Mouse (Mus musculus) urinary bladder, postnatal 4 days (tissue): ENCODE data around the gene Kcnh8.
A peak's percentile ranks its signal among the peaks of the same experiment; 100 is the strongest.

ENCODE experiments used
- DNase-seq, 2 experiments: peaks; one replicate each; pipeline ENCODE4 v3.0.0; 2021 to 2022; ENCODE audit warnings: low spot score in 2 of 2

Kcnh8 gene

DNA sequence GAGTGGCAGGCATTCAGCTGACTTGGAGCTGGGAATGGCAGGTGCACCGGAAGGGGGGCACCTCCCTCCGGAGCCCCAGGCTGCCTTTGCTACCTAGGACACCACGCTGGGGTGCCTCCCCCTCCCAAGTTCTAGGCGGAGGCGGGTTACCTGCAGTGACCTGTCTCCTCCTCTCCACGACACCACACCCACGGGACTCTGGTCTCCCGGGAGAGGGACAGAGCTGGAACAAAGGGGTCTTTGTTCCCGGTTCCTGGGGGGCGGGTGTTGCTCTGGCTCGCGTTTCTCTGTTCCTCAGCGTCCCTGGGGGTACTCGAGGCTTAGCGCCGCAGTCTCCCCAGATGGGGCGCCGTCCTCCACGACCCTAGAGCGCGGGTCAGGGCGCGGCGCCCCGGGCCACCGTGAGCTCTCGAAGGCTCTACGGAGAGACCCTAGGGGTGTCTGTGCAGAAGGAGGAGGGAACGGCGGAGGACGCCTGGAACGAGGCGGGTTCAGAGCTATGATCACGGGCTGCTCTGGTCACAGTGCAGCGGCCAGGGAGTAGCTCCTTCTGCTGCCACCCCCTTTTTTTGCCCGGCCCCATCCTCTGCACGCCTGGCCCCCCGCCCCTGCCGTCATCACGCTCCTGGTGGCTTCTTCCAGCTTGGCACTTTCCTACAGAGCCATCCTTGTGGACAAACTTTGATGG is at the start of gene Kcnh8:
Gene Kcnh8 (plus strand): TSS at position 617 of the 688 bp plus-strand sequence.
- DNase-seq = no peak

DNA sequence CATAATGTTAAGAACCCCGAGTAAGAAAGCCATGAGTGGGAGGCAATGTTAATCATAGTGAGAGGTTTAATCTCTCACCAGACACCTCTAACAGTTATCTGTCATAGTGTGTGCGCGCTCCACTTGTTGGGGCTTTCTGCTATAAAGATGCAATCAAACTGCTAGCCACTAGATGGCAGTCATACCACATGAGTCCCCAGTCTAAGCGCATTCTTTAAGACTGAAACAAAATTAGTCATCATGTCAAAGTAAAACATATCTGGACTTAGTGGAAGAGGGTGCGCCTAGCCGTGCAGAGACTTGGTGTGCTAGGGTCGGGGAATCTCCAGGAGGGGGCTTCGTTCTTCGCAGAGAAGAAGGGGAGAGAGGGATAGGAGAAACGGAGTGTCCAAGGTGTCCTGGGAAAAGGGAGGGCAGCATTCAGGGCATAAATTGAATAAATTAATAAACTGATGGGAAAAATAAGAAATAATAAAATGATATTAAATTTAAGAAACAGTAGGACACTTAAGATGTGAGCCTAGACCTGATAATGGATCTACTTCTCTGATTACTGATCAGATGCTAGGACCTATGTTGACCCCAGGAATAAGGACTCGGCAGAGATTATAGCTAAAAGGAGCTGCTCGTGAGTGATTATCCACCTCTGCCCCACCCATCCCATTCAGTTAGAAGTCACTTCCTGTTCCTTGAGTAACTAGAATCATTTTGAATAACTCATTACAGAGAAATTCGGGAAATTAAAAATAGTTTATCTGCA is 42.4 kb upstream of the Kcnh8 start:
- DNase-seq = no peak

DNA sequence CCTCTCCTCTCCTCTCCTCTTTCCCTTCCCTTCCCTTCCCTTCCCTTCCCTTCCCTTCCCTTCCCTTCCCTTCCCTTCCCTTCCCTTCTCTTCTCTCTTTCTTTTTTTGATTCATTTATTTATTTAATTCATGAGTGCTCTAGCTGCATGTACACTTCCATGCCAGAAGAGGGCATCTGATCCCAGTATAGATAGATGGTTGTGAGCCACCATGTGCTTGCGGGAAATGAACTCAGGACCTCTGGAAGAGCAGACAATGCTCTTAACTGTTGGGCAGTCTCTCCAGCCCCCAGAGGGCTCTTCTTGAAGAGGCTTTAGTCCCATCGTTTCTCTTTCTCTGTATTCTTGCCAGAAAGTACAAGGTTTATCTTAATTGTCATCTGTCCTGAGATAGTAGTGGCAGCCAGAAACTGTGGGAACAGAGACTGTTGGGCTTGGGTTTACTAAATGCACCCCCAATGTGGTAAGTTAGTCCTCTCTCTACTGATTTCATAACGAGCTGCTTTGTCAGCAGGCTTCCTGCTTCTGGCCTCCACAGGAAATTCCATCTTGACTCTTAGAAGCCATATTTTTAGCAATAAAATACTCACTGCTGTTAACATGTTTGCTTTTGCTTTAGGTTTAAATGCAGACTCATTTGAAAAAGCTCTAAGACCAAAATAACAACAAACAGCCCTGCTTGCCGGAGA is 36.9 kb upstream of the Kcnh8 start:
- no peak for DNase-seq

DNA sequence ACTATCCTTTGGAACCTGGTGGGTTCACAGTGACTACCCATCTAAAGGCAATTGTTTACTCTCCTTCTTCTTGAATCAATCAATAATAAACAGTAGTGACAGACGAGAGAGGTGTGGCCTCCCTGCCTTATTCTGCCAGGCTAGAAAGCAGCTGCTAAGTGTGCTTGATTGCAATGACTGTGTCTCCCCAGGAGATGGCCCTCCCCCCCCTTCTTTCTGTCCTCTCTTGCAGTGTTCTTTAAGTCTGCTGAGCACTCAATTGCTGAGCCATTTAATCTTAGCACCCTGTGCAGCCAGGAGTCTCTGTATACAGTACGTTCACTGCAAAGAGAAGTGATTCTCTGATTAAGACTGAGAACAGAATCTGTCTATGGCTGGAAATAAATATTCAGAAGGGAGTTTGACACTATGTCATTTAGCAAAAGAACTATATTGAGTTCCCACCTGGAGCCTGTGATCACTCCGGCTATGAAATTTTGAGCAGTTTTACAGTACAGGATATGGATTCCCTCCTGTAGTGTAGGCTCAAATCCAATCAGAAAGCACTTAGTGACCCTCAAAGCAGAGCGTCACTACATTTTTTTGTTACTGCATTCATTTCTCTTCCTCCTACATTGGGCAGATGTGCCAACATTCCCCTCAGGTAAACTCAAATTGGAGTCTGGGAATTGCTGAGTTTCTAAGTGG is 32.8 kb upstream of the Kcnh8 start:
- DNase-seq = no peak

DNA sequence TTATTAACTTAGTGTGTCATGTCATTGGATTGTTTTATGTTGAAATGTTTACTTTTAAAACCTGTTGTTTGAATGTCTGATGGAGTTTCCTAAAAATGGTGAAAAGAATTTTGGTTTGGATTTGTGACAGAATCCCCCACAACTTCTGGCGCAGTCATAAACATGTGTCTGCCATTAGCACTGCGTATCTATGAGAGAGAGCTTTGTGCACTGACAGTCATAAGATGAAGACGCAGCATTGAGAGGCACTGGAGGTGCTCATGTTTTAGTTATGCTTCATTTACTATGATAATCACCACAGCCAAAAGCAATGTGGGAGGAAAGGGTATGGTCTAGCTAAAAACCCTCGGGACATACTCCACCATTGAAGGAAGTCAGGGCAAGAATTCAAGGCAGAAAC is 30.3 kb upstream of the Kcnh8 start:
- no peak for DNase-seq

DNA sequence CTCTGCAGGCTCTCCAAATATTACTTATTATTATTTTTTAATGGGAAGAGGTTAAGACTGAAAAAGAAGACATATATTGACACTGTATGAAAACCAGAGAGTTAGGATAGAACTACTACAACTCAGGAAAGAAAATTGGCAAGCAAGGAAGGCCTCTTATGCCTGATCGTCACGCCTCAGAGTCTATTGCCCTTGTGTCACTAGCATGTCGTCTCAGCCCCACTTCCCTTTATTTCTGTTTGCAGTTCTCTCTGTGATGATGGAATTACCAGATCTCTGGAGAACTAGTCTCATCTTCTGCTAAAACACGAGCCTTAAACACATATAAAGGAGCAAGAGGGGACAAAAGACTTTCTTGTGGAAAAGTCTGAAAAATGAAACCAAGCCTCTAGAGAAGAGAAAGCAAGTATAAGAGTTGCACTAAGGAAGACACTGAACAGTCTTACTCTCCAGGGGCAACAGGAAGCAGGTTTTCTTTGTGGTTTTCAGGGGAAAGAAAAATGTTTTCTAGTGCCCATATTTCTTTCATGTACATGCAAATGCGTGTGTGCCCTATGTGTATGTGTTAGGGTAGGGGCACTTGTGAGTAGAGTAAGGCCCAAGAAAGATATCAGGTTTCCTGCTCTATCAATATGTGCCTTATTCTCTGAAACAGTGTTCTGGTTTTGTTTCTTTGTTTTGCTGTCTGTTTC is 10.9 kb upstream of the Kcnh8 start:
- DNase-seq = no peak

DNA sequence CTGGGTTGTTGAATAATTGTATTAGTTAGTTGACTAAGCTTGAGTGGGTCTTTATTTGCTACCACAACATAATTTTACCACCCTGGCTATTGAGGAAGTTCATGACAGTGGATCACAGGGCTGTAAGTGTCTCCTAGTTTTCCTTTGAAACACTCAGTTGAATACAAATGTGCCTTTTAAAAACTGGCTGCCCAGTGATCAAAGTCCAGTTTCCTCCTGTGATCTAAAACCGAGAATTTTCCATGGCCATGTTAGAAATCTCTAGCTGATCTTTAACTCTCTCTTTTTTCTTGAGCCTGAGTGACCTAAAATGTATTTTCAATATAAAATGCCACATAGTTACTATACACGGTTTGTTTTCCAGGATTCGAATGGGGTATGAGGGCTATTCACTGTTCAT is 3.4 kb upstream of the Kcnh8 start:
- DNase-seq = no peak

DNA sequence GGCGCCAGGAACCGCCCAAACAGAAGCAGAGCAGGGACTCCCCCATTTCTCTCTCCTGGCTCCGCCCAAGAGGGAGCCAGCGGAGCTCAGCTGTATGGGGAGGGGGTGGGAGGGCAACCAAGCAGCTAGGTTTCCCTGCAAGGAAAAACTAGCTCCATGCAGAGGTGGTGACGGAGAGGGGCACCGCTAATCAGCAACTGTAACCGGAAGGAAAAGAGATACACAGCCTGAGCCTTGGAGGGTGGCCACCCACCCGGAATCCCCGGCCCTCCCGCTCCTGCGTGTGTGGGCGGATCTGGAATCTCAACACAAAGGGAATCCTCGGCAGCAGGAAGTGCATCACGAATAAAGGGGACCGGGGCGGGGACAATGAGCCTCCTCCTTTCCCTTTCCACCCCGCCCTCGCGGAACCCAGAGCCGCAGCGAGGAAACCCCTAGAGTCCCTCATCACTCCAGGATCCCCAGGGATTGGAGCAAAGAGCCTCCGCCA is 1.6 kb upstream of the Kcnh8 start:
- peak in 1 of 2 experiments; percentile 20 for DNase-seq

DNA sequence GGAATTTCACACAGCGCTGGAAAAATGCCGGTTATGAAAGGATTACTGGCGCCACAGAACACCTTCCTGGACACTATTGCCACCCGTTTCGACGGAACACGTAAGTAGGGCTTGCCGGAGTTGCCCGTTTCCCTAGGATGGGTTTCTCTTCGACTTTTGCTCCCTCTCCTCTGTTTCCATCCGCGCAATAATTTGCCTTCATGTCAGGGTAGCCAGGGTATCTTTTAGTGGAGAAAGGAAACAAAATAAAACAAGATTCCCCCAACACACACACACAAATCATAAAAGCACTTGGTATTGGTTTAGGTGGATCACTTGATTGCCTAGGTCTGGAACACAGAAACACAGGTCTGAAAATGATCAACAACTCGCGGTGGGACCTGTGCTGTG is 267 bp downstream of the Kcnh8 start:
- no peak for DNase-seq

DNA sequence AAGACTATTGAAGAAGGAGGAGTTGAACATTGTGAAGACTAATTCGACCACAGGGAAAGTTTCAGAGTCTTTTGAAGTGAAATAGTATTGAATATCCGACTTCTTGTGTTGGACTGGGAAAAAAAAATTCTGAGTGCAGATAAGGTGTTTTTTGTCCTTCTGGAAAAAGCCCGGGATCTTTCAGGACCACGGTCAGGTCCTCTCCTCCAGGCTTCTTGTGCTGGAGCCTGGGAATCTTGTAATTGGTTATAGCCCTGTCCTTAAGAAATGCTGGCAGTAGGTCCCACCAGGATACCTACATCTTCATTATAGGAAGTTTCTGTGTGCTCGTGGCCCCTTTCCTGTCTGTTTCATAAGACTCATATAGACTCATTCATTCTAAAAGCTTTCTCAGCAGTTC is 902 bp downstream of the Kcnh8 start:
- no peak for DNase-seq

DNA sequence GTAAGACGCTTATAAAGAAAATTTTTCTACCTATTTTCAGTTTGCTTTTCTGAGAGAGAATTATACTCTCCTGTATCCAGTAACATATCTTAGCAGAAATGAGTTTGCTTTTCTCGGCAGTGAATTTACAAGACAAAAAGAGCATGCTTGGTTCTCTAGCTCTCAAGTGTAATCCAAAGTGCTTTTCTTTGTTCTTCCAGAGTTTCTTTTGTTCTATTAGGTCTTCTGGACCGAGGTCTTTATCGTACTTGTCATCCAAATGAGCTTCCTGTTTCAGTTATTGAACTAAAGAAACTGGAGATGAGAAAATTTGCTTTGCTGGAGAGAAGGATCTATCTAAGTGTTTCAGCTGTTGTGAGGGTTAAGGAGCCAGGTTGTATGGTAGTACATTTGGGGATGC is 8.9 kb downstream of the Kcnh8 start:
- no peak for DNase-seq

DNA sequence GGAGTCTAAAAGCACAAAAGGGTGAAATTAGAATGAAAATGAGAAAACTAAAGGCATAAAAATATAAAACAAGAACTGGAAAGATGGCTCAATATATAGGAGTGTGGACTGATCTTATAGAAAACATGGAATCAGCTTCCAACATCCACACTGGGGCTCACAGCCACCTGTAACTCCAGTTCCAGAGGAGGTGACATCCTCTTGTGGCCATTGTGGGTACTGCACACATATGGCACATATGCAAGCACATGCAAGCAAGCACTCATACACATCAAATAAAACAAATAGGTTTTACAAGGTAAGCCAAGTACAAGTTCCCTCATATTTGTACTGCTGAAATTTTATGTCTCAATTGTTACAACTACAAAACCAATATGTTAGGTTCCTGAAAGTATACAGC is 46.7 kb downstream of the Kcnh8 start:
- no peak for DNase-seq

DNA sequence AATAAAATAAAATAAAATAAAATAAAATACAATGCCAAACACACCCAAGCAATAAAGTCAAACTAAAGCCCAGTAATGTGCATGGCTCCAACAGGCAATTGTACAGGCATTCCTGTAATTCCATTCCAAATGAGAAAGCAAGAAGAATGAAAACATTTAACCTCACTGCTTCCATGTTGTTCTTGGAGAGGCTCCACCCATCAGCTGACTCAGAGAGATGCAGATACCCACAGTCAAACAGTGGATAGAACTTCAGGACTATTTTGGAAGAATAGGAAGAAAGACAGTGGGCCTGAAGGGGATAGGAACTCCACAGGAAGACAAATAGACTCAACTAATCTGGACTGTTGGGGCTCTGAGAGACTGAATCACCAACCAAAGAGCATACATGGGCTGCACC is 89.5 kb downstream of the Kcnh8 start:
- DNase-seq = no peak

DNA sequence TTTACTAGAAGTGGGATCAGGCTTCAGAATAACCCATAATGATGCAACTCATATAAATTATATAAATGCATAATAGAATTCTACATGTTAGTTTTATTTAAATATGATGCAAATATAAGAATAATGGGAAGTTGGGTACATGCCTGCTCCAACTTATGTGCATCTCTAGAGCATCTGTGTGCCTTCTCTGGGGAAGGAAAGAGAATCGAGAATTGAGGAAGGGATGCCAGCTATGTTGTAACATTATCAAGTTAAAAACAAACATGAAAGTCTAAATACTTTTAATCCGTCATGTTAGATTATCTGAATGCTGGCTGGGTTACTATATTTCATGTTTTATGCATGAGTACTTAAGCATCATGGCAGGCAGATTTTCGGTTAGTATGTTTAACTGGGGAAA is 99.4 kb downstream of the Kcnh8 start:
- DNase-seq = no peak

DNA sequence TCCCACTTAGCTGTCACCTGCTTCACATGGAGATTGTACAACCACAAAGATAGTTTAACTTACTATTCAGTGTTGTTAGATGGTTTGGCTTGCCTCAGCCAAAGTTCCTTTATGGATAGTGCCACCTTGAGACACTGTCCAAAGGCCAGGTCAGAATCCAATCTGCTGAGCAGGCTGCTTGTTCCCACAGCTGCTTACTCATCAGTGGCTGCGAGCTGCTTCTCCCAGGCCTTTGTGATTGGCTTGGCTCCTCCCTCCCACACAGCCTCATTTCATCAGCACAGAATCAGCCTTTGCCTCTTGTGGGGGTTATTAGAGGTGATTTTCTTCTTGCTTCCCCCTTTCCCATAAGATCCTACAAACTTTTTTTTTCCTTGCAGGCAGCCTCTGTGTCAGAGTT is 109.8 kb downstream of the Kcnh8 start:
- no peak for DNase-seq

DNA sequence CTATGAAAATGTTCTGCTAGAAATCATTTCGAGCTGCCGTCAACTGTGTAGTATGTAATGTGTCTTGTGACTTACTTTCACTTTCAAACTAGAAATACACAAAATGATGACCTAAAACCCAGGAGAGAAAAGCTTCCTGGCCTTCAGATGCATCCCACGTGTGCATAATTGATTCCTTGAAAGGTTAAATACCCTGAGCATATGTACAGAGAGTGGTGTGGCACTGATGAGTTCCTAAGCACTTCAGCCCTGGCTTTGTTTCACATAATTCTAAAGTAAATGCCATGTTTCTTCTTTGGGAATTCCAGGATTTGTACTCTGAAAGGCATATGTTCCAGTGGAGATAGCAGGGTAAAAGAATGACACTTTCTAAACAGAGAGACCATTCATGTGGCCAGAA is 119.7 kb downstream of the Kcnh8 start:
- DNase-seq = no peak

DNA sequence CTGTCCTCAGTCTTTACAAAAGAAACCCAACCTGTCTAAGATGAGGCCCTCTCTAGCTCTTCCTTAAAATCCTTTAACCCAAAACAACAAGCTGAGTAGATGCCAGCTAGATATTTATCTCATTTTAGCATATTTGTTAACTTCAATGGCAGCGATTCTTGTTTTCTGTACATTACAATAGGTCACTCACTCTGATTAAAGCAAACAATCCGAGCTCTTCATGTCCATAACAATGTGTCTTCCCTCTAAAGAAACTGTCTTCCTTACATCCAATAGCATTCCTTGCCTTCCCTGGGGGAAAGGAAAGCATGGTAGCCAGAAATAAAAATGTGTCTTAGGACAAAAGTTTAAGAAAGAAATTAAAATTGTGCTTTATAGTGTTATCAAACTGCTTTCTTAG is 126.3 kb downstream of the Kcnh8 start:
- DNase-seq = no peak

DNA sequence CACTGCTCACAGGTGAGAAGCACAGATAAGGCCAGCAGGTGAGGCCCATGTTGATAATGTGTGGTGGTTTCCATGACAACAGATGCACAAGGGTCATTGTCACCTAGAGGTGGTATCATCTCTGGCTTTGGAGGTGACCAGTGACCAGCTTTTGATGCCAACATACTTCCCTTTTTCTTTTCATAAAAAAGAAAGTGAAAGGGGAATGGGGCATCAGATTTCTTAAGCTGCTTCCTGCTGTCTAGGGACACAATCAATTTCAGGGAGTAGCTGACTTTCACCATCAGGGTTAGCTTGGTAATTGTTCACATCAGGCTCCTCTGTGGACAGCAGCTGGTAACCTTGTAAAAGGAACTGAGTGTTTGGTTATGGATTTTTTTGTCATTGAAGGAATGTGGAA is 135.9 kb downstream of the Kcnh8 start:
- DNase-seq = no peak

DNA sequence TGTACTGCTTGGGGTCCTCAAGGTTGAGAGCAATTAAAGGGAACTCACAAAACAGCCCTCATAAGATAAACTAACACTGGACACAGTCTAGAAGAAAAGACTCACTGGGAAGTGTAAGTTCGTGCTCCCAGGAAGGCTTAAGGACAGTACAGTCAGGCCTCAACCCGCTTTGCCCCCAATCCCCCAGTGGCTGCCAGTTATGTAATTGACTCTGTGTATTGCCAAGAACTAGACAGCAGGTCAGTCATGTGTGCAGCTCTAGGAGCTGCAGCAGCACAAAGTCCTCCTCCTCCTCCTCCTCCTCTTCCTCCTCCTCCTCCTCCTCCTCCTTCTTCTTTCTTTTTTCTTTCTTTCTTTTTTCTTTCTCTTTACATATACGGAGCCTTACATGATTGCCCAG is 185.6 kb downstream of the Kcnh8 start:
- no peak for DNase-seq

DNA sequence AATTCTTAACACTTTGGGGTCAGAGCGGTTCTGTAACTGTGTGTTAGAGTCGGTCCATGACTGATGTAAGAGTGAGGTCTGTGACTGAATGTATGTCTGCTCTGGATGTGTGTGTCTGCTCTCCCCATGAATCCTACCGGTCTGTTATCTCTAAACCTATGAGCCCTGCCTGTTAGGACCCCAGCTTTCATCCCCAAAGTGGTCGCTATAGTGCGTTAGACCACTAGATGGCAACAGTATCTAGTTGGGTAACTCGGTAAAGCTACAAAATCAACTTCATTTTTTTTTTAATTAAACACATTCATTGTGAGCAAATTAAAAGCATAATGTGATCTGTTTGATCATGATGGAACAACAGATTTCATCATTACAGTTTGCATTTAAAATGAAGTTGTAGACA is 202.0 kb downstream of the Kcnh8 start:
- no peak for DNase-seq

DNA sequence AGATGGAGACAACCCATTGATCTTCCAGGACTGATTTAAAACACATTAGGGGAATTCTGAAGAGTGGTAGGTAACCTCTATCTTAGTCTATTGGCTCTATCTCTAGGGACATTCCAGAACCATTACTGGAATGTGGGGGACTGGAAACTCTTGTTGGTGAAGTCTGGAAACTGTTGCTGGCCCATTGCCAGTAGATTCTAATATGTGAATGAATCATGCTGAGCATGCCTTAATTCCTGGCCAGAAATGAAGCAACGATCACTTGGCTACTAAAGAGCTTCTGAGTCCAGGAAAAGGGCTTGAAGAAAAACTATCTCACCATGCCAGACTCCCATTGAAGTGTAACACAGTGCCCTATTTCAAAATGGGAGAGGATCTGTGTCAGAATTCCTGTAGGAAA is 208.3 kb downstream of the Kcnh8 start:
- no peak for DNase-seq

DNA sequence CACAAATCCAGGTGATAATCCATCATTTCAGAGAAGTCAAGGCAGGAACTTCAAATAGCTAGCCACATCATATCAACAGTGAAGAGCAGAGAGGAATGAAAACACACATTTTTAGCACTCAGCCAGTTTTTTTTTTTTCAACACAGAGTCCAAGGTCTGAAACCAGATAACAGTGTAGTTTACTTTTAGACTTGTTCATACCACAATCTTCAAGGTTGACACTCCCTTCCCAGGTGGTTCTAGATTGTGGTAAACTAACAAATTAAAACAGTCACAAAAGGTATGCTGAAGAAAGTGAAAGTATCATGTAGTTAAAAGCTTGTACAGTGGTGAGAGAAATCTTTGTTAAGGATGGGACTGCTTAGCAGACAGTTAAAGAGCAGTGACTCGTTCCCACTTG is 216.5 kb downstream of the Kcnh8 start:
- no peak for DNase-seq
